Mouse (Mus musculus): ENCODE measurements around the gene Filip1l.

- TF ChIP-seq CTCF (IDR thresholded peaks at IDR 0.05; ENCODE audit: insufficient read depth, low read depth, low read length): no peak
- no peak for TF ChIP-seq POLR2A (IDR thresholded peaks at IDR 0.05; ENCODE audit: insufficient read depth, low read depth, low read length)
Measured at GRCm38 (mm10) chr16:57483503-57483902, 130.6 kb downstream of the Filip1l start.

Data from olfactory bulb, adult 2 months (tissue).